51 mouse cellular contexts compared by ENCODE assay signal in the genomic region with DNA sequence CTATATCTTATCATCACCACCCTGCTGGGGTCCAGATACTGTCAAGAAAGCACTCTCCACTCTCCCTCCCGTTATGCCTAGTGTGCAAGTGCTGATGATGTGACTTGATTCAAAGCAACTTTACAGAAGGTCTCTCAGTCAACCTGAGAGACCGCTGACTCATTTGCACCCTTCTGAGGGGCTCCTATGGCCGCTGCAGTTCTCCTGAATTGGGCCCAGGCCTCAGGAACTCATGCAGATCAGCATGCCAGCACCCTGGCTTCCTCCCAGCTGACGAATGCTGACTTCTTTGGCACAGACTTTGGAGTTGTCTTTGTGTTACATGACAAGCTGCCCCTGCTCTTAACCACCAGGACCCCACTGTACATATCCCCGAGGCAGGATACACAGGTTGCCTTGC. TPM values are rescaled to one million over a fixed set of nuclear protein-coding genes. Genes with fewer than 3 reads are reported as not detected.
"Had no signal": no experiment of that assay in that cellular context is flagged by ENCODE, and none has a peak within 500 bp of the region (broad histone marks: within the 10 kb centered on the region; RNA-seq: fewer than 3 reads in every experiment).

No protein-coding gene starts in this region.

- H3K36me3 ChIP-seq: heart, embryonic 10.5 days; heart, embryonic 12.5 days; heart, embryonic 13.5 days; heart, embryonic 15.5 days; hindbrain, embryonic 10.5 days; hindbrain, embryonic 12.5 days; hindbrain, embryonic 13.5 days; hindbrain, embryonic 15.5 days; intestine, embryonic 15.5 days; kidney, embryonic 15.5 days had no signal

- H3K4me3 ChIP-seq: heart, embryonic 10.5 days; heart, embryonic 12.5 days; heart, embryonic 13.5 days; heart, embryonic 15.5 days; hindbrain, embryonic 10.5 days; hindbrain, embryonic 12.5 days; hindbrain, embryonic 13.5 days; hindbrain, embryonic 15.5 days; intestine, embryonic 15.5 days; kidney, embryonic 15.5 days; layer of hippocampus, adult 2 months; left cerebral cortex, adult 2 months had no signal

- H3K4me1 ChIP-seq: hindbrain, embryonic 12.5 days; hindbrain, embryonic 15.5 days; intestine, embryonic 15.5 days had no signal

- ATAC-seq: hindbrain, embryonic 16.5 days; hindbrain, postnatal 0 days; inflammation-experienced regulatory T-cells, adult 6 months; intestine, embryonic 15.5 days; intestine, embryonic 16.5 days; intestine, postnatal 0 days had no signal

- DNase-seq: heart, postnatal 10 days; heart, postnatal 14 days; heart, postnatal 36 days; heart, postnatal 4 days; kidney, adult 11 months; kidney, adult 18-20 months; kidney, adult 2 months; kidney, adult 8-10 months; kidney, adult 9 months; kidney, postnatal 10 days; kidney, postnatal 14 days; kidney, postnatal 25 days; kidney, postnatal 36 days; kidney, postnatal 4 days; layer of hippocampus, adult 9-11 months; layer of hippocampus, postnatal 36 days had no signal

- H3K27me3 ChIP-seq: heart, embryonic 15.5 days; hindbrain, embryonic 12.5 days; hindbrain, embryonic 13.5 days; hindbrain, embryonic 15.5 days; intestine, embryonic 15.5 days; kidney, embryonic 15.5 days had no signal

- H3K9ac ChIP-seq: heart, embryonic 12.5 days; heart, embryonic 13.5 days; heart, embryonic 15.5 days; hindbrain, embryonic 12.5 days; hindbrain, embryonic 13.5 days; hindbrain, embryonic 14.5 days; hindbrain, embryonic 15.5 days; intestine, embryonic 15.5 days; kidney, embryonic 15.5 days had no signal

- H3K9me3 ChIP-seq: heart, embryonic 10.5 days; heart, embryonic 12.5 days; heart, embryonic 13.5 days; heart, embryonic 15.5 days; hindbrain, embryonic 10.5 days; hindbrain, embryonic 12.5 days; hindbrain, embryonic 13.5 days; hindbrain, embryonic 15.5 days; intestine, embryonic 15.5 days; kidney, embryonic 15.5 days had no signal

- H3K27ac ChIP-seq: heart, embryonic 10.5 days; heart, embryonic 13.5 days; heart, embryonic 15.5 days; hindbrain, embryonic 10.5 days; hindbrain, embryonic 12.5 days; hindbrain, embryonic 13.5 days; hindbrain, embryonic 14.5 days; hindbrain, embryonic 15.5 days; hindbrain, postnatal 0 days; intestine, embryonic 15.5 days; kidney, embryonic 15.5 days; kidney, postnatal 0 days; layer of hippocampus, adult 2 months; left cerebral cortex, adult 2 months had no signal

- H3K4me2 ChIP-seq: heart, embryonic 11.5 days; heart, embryonic 12.5 days; heart, embryonic 13.5 days; heart, embryonic 15.5 days; hindbrain, embryonic 12.5 days; hindbrain, embryonic 13.5 days; hindbrain, embryonic 14.5 days; hindbrain, embryonic 15.5 days; intestine, embryonic 15.5 days; kidney, embryonic 15.5 days had no signal

RNA-seq across cellular contexts. Expression of a gene that starts 28.9 kb away (rescaled TPM):
- total RNA-seq: heart, adult 8-10 months; heart, postnatal 10 days; heart, postnatal 14 days; heart, postnatal 25 days; heart, postnatal 36 days; heart, postnatal 4 days; hematopoietic stem cell, adult 5-6 weeks; hindbrain, postnatal 0 days; layer of hippocampus, adult 18-20 months; layer of hippocampus, adult 2 months; layer of hippocampus, adult 8-10 months; layer of hippocampus, postnatal 10 days; layer of hippocampus, postnatal 25 days; layer of hippocampus, postnatal 36 days; left cerebral cortex, adult 2 months had no signal
- polyA plus RNA-seq: heart, embryonic 10.5 days; heart, embryonic 11.5 days; heart, embryonic 12.5 days; heart, embryonic 13.5 days; heart, embryonic 14.5 days; heart, embryonic 15.5 days; heart, embryonic 16.5 days; heart, postnatal 0 days; hindbrain, embryonic 10.5 days; hindbrain, embryonic 11.5 days; hindbrain, embryonic 12.5 days; hindbrain, embryonic 13.5 days; hindbrain, embryonic 14.5 days; hindbrain, embryonic 15.5 days; hindbrain, embryonic 16.5 days; hindbrain, postnatal 0 days; intestine, embryonic 14.5 days; intestine, embryonic 15.5 days; intestine, embryonic 16.5 days; intestine, postnatal 0 days; kidney, adult 2 months; kidney, embryonic 14.5 days; kidney, embryonic 15.5 days; kidney, embryonic 16.5 days; kidney, postnatal 0 days; large intestine, adult 2 months had no signal
